Mouse (Mus musculus) common myeloid progenitor, adult 5-6 weeks (primary cell): ENCODE measurements around the gene Hs6st2. TPM values are rescaled to one million over a fixed set of nuclear protein-coding genes. Genes with fewer than 3 reads are reported as not detected.

Experiments used
- ATAC-seq: replicated peaks from 2 replicates; pipeline ENCODE4 v1.8.0; 2016; ENCODE audit warnings: low read depth, mild to moderate bottlenecking, moderate TSS enrichment, inconsistent platforms; ENCODE audit not compliant: poor library complexity, severe bottlenecking
- total RNA-seq: library from RNA; stranded (forward); fragments of 200-1000, 187-1606 nt; gene quantifications from 2 replicates; pipeline ENCODE4 v1.2.3, GENCODE M21; 2017

Hs6st2 gene
- total RNA-seq, 1 experiment from 2014 or later = 1.6 TPM

DNA sequence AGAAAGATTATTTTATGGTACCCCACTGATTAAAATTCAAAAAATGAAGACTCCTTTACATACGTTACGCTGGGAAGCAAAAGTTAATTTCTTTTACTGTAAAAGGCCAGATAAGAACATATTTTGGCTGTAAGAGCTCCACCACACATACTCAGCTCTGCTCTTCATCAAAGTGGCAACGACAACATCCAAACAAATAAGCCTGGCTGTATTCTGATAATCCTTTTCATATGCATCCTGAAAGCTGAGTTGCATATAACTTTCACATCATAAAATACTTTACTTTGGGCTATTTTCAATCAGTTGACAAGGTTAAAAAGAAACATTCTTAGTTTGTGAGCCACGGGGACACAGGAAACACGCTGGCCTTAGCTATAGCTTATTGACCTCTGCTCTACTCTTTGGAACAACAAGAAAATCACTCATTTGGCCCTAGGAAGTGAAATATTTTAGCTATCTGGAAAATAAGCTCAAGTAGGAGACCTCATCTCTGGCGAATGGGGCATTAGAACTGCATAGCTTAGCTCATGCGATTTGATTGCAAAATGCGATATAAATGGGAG is 91.1 kb downstream of the Hs6st2 start:
- ATAC-seq = no peak

DNA sequence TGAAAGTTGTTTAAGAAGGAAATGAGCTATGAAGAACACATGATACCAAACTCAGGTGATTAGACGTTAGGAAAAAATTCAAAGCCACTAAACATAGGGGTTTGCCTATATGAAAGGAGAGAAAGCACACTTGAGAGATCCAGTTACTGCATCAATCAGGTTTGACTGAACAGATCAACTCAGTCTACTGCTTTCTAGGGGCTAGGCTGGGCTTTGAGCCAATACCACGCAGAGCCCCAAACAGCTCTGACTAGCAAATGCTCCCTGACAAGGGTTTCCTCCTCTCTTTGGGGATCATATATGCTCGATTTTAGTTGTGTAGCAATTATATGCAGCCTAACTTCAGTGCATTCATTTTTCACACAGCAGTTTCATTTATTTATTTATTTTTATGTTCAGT is 96.2 kb downstream of the Hs6st2 start:
- ATAC-seq = no peak

DNA sequence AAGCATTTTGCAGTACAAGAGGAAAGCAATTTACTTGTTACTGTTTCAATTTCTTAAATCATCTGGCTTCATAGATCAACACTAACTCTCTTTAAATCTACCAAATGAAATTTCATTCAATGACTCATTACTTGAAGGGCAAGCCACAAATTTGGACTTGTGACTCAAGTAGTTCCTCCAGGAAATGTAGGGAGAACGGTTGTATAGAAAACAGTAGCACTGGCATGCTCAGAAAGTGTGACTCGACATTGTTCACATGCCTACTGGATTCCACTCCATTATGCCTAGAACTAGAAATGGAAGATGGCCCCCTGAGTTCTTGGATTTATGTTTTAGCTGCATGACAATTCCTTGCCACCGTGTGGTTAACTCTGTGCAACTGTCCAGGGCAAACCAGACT is 100.0 kb downstream of the Hs6st2 start:
- ATAC-seq = no peak

DNA sequence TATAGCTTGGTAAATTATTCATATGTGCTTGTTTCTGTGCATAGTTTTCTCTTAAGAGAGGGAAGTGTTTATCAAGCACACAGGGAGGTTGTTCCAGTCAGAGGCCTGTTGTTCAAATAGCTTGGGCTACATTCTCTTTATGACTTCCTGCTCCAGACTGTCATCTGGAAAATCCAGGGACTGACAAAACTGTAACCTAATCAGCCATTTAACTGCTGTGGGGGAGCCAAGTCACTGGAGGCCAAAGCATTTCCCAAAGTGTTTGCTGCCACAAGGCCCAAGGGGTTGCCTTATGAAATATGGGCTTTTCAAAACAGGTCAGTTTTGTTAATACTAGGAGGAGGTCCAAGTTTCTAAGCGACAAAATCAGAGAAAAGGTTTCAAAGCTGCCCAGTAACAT is 119.8 kb downstream of the Hs6st2 start:
- ATAC-seq = no peak

DNA sequence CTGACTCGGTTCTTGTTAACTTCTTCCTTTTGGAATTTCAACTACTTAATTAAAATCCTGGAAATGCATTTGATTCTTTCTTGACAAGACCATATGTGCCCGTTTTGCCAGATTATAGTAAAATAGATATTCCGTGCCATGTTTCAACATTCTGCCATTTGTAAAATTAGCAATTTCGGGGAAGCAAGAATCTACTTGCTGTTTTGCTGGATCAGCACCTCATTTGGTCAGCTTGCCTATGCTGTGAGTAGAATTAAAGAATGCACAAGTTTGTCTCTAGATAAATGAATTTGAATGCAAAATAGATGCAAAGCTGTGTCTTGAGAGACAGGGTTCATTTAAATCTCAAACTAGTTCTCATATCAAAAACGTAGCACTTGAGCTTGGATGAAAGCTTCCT is 142.0 kb downstream of the Hs6st2 start:
- no peak for ATAC-seq

DNA sequence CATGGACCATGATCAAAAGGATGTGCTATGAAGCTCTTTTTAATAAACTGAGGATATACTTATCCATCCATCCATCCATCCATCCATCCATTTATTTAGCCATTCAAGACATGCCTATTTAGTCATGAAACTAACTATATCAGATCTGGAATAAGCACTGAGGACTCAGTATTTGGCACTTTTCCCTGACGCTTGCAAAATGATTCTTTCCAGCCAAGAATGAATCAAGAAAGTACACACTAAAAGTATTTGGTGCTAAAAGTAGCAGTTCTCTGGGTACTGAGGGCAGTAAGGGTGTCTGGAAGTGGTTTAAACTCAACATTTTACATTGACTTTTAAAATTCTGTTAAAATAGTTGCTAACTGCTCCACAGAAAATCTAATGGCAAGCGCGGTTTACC is 144.6 kb downstream of the Hs6st2 start:
- ATAC-seq = no peak

DNA sequence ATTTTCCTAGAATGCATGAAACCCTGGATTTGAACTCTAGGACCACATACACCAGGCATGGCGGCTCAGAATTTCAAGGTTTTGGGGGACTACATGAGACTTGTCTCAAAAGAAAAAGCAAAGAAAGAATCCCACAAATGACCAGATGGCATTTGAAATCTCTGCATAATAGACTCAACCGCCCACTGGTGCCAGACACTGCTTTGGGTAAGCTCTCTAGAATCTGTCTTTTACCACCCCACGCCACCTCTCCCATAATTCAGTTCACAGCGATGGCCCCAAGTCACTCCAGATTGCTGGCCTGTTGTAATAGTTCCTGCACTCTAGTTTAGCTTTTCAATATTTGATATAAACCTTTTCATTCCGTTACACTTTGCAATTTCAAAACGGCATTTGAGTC is 146.4 kb downstream of the Hs6st2 start:
- no peak for ATAC-seq

DNA sequence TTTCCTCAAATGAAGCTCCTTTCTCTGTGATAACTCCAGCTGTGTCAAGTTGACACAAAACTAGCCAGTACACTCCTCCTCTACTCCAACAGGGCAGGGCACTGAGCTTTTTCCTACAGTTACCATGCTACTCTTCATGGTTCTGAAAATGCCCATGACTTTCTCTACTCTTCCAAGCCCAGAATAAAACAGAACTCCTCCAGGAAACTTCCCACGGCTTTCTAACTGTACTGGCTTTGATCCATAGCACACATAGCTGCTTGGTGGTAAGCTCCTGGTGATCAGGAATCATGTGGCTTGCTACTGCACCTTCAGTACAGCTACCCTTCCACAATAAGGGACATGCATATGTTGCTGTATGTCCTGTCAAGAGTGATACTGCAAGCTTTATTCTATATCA is 150.5 kb downstream of the Hs6st2 start:
- ATAC-seq = no peak

DNA sequence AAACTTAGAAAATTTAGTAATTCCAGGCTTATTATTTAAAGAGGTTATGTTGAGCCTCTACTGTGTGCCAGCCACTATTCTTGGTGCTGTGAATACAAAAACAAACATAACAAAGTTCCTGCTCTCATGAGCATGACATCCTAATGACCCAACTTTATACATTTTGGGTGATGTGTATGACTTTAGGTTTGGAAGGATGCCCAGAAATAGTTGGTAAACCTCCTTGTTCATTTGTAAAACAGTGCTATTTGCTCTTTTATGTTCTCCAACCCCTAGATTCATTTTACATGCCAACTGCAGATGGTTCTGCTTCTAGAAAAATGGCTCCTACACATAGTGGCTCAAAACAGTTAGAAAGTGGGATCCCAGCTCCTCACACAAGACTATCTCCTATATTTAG is 153.1 kb downstream of the Hs6st2 start:
- ATAC-seq = no peak

DNA sequence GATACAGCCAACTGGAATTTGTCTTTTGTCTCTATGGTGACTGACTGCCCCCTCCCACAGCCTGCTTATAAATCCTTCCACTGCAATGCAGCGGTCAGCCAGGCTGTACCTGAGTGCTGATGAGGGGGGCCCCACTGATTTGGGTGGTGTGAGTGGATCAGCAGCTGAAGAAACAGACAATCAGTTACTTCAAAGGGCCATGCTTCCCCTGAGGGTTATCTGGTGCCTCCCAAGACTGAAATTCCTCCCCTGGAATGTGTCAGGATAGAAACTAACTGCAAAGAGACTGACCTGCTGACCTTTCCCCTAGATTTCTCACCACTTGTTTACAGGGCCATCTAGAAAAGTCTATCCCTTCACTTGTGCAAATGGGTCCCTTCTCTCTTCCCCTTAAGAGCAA is 166.8 kb downstream of the Hs6st2 start:
- no peak for ATAC-seq

DNA sequence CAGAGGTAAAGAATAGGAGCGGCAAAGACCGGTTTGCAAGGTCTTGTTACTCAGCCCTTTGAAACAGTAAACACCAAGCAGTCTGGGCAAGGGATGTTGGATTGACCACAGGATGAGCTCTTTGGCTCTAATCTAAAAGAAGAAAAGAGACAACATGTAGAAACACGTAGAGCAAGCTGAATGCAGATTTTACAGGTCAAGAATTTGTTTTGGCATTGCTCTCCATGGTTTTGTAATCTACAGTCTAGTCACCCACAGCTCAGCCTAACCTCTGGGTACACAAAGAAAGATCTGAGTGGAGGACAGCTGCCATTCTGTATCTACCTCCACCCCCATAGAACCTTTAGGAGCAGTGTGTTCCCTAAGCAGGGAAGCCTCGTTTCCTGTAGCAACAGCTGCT is 175.1 kb downstream of the Hs6st2 start:
- no peak for ATAC-seq

DNA sequence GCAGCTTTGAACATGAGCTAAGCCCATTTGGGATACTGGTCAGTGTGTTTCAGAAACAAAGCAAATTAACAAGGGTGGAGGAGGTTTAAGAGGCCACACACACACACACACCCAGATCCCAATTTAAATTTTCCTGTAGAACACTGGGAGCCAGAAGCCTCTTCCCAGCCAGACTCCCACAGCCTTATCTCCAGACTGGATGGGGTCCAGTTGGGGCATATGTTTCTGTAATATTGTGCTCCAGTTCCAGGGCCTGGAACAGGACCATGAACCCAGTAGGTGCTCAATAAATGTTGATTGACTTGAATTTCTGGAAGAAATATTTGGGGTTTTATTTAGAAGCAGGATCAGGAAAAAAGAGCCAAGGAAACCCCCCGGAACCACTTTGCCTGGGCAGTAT is 176.0 kb downstream of the Hs6st2 start:
- ATAC-seq = no peak

DNA sequence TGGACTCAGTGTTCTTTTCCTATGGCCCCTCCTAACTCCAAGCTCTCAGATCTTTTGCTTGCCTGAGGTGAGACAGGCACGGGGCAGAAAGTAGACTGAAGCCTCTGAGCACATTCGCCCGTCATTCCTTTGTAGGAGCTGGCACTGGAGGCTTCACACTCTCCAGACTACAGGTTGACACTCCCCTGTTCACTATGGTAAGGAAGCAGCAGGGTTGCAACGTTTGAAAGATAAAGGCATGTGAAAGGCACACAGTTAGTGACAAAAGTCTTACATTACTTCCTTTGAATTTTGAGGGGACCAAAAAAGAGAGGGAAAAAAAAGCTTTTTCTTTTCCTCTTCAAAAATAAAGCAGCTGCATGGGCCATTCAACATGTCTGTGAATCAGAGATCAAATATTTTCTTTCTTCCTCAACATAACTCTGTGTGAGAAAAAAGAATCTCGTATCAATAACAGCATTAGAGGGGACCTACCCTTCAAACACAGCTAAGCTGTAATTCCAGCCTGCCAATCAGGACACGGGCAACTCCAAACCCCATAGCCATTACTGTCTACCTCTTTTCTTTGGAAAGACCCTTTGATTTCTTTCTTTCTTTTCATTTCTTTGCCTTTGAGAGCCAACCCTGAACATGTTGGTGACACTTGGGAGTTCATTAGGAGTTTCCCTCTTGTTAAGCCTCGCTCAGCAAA is 177.7 kb downstream of the Hs6st2 start:
- ATAC-seq = no peak

DNA sequence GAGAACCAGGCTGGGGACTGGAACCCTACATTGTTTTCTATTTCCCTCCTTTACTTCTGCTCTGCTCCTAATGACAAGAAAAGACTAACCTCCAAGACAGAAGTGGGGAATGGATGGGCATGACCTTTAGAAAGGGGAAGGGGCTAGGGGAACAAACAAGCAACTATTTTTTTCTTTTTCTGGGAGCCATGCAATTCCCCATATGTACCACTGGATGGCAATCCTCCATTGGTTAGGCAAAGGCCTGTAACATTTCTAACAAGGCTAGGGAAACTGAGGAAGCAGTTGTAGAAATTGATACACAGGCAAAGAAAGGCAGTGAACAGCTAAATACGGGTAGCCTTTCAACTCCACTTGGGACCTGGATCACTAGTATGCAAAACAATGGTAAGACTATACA is 183.8 kb downstream of the Hs6st2 start:
- ATAC-seq = no peak

DNA sequence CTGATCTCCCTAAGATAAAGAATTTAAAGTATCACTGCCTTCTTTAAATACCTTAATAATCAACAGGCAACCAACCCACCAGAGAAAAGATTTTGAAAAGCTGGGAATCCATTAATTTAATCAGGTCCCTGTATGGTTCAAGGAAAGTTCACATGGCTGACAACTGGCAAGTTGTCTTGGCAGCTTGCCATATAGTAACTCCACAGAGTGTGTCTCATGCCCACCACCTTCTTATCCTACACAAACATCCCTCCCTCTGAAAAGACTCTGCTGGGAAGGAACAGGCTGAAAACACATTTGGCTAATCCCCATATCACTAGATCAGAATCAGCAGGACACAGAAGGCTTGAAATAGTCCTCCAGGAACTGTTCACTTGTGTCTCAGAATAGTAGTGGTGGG is 193.3 kb downstream of the Hs6st2 start:
- ATAC-seq = no peak

DNA sequence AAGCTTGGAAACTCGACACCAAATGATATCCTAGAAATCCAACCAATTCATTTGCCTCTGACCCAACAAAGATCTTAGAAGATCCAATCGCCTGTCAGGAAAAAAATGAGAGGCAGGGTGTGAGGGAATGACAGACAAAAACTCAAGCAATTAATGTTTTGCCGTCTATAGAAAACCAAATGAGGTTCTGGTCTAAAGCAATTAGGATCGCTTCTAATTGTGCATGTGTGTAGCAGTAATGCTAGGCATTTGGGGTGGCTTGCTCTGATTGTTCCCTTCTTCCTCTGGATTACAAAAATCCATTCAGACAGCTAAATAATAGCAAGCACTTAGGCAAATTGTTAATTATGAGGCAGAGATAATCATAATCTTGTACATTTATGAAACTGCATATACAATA is 212.2 kb downstream of the Hs6st2 start:
- no peak for ATAC-seq

DNA sequence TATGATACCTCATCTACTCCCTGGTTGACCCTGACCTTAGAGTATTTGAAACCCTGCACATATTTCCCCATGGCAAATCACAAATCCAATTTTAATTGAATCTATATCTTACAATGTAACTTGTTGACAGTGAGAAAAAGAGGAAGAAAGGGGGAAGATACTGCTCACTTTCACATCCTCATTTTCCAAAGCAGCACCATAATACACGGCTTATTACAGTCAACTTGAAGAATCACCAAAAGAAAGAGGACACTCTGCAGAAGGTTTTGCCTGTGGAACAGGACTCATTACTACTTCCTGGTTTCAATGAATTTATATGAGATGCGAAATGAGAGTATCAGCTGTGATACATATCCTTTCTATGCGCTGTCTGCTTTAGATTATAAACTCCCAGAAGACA is 220.2 kb downstream of the Hs6st2 start:
- ATAC-seq = peak; percentile 66

DNA sequence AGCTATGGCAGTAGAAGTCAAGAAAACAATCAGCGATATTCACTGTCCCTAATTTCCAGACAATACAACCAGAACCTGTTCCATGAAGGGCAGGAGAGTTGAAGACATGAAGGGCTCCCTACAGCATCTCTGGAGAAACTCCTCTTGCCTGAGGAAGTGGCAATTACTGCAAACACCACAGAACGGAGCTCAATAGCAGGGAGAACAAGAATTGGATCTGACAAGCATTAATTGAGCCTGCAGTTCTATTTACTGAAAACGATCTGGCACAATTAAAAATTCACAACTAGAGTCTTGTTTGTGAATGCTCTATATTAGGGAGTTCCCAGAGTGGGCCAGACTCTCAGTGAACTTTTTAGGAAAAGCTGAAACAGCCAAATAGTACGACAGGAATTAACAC is 238.3 kb downstream of the Hs6st2 start:
- no peak for ATAC-seq

DNA sequence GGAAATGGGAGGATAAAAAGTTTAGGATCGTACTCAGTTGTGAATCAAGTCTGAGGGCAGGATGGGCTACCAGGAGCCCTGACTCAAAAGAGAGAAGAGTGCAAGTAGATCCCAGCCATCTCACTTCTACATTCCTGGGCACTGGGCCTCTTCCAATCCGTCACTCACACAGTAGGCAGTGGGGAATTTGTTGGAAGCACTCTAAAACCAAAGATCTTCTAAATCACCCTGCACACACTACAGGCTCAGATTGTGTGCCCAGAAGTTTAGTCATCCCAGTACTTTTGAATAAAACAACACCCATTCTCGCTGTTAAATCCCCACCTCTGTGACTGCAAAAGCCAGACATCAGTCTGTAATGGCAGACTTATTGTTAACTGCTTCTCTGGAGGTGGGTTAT is 249.9 kb downstream of the Hs6st2 start:
- no peak for ATAC-seq

DNA sequence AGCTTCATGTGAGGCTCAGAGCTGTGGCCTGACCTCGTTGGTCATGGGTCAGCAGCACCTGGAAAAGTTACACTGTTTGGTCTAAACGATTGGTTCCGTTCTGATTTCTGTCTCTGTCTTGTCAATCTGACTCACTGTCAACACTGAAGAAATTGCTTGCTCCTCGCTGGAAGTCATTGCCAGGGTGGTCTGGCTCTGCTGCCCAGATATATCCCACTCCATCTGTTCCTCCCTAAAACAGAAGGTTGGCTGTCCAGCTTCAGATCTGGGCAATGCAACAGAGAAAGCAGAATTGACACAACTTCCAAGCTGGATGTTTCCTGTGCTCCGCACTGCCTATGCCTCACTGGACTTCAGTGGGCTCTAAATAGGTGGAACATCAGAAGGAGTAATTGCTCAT is 256.6 kb downstream of the Hs6st2 start:
- no peak for ATAC-seq

DNA sequence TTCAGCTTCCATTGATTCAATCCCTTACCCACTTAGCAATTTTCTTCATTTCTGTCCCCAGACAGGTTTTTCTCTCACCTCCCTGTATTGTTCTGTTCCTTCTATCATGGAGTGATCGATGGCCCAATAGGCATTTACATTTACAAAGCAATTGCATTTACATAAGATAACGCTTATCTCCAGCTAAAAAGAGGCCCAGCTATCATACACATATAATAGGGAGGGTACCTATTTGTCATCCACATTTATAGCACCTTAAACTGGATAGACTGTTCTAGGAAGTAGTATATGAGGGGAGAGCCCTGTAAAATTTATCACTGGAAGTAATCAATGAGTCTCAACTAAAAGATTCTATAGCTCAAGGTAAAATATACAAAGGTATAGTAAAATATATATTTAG is 271.4 kb downstream of the Hs6st2 start:
- ATAC-seq = no peak

DNA sequence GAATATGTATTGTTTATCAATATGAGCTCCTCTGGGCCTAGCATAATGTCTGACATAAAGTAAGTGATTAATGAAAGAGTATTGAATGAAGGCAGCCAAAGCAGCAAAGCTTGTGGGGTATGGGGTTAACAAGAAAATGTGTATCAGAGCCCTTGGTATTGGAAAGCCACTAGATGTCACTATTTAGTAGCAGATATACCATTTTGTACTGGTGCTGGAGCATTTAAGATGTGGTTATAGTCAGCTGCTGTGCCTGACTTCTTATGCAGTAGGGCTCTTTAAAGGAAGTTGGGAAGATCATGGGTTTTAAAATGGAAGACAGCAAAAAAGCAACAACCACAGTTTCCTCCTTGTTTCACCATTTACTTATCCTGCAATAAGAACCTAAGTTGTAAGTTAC is 284.2 kb downstream of the Hs6st2 start:
- peak; percentile 74 for ATAC-seq
